Mouse (Mus musculus): ENCODE measurements around the gene Alpk3.
"Not testable (repeated sequence)": the region's sequence is repeated elsewhere in the genome, so short reads cannot be mapped to it uniquely, and the experiment has no call there.

The Alpk3 gene

GRCm38 (mm10) chr7:81131864-81132263 is 74.5 kb downstream of the Alpk3 start:
- no peak for DNase-seq (ENCODE audit: low read depth, low spot score)

DNA sequence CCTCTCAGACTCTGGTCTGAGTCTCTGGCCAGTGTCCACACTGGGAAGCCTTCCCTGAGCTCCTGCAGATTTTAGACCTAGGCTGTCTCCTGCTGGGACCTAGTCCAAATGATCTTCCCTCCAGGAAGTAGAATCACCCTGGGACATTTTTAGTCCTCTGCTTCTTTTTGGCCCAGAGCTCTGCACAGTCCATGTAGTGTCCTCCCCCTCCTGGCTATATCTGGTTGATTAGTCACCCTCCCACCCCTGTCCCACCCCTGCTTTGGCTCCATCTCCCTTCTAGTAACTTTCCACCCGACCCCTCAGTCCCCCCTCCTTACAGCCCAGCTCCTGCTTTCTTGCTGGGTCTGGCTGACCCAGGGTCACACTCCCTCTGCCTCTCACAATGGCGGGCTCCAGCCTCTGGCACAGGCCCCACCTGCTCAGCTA is 75.5 kb downstream of the Alpk3 start:
- DNase-seq (ENCODE audit: low read depth, low spot score): no peak

DNA sequence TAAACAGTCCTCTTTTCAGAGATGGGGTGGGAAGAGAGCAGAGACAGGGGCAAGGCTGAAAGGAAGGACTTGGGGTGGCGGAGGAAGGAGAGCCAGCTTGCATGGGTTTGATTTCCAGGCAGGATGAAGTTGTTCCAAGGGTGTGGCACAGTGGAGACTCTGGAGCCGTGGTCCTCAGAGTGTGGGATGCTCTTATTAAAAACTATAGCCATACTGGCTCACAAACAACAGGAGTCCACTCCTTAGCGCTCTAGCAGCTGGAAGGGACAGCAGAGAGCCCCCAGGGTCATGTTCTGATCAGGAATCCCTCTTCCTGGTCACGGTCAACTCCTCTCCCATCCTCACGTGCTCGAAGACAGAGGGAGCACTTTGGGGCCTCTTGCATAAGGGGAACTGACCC is 76.0 kb downstream of the Alpk3 start:
- DNase-seq (ENCODE audit: low read depth, low spot score): no peak

- DNase-seq (ENCODE audit: low read depth, low spot score): no peak
Observed at GRCm38 (mm10) chr7:81133941-81134340, 76.5 kb downstream of the Alpk3 start.

DNA sequence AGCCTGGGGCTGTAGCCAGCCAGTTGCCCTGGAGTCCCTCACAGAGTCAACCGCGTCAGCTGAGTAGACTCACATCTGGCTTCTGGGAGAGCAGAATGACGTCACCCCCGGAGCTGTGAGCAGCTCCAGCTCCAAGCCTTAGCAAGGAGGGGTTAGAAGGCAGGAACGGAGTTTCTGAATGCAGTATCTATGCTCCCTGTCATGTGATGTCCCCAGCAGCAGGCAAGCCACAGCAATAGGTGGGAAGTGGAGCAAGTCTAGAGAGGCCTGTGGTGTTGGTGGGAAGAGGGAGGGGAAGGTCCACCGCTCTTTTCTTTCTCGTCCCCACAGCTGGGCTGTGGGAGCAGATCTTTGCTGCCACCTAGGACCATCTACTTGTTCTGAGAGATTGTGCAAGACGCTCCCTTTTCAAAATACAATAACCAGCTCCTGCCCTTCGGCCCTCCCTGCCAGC is 77.2 kb downstream of the Alpk3 start:
- DNase-seq (ENCODE audit: low read depth, low spot score): peak; percentile 16

DNA sequence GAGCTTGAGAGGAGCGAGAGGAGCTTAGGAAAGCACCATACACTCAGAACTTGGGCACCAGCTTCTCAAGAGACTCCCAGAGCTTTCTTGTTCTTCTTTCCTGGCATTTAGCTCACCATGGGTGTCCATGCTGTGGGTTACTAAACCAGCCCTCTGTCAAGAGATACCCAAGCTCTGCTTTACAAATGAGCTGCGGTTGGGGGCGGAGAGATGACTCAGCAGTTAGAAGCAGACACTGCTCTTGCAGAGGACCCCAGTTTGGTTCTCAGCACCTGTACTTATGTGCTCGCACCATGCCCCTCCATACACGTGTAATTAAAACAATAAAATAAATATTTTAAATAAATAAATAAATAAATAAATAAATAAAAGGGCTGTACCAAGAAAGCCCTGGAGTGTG is 79.9 kb downstream of the Alpk3 start:
- no peak for DNase-seq (ENCODE audit: low read depth, low spot score)

- no peak for DNase-seq (ENCODE audit: low read depth, low spot score)
Observed at GRCm38 (mm10) chr7:81139100-81139499, 81.7 kb downstream of the Alpk3 start.

- DNase-seq (ENCODE audit: low read depth, low spot score): no peak
Observed at GRCm38 (mm10) chr7:81139671-81140404, 82.4 kb downstream of the Alpk3 start.

DNA sequence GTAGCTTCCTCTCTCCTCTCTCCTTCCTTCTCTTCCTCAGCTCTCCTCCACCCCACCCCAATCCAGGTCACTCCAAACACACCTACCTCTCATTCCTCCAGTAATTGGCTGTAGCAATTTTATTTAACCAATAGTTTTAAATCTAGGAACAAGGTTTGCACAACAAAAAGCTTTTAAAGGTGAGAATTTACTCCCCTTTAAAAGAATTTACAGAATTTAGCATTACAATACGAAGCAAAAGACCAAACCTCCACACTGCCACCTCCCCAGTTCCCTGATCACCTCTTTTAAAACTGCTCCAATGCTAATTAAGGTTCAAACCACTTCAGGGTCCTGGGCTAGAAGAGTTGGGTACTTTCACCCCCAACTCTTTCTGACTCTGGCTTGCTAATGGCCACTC is 84.1 kb downstream of the Alpk3 start:
- no peak for DNase-seq (ENCODE audit: low read depth, low spot score)

DNA sequence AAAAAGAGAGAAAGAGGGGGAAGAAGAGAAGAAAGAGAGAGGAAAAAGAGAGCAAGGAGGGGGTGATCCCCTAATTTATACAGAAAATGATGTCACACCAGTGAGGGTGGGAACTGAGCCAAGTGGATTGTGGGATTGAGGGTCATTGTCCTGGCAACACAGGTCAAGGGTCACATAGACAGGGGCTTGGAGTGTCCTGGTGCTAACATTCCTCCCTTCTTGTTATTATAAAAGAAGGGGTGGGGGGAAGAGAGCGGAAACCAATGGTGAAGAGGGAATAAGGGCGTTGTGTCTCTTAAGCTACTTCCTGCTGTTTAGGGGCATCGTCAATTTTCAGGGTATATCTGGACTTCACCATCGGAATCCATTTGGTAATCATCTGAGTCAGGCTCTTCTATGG is 85.7 kb downstream of the Alpk3 start:
- not testable (repeated sequence) for DNase-seq (ENCODE audit: low read depth, low spot score)

DNA sequence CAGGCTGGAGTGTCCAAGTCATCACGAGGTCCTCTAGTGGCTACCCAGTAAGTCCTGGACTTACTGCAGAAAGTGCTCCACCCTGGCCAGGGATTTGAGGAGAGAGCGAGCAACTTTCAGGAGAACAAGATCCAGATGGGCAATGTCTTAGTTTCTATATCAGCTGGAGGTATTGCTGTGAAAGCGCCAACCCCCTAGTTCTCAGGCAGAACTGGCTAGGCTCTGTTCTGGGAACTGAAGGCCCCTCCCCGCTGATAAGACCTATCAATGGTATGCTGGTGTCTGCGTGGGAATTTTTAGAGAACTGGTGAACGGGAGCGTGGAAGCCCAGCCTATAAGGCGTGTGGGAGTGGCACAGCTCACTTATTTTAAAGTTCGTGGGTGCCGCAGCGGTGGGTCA is 92.4 kb downstream of the Alpk3 start:
- DNase-seq (ENCODE audit: low read depth, low spot score): no peak

DNA sequence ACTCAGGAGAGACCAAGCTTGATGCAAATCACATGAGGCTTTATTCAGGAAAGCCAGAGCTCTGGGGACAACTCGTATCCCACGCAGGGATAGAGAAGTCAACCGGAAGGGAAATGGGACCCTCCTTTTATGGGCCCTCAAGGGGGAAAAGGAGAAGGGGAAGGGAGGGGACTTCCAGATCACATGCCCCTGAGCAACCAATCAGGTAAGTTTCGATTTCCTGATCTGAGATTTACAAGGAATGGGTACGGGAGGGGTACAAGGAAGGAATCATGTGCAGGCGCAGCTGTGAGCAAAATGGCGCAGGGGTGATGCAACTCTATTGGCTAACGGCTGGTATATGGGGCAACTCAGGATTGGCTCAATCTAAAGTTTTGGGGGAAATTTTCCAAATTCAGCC is 93.8 kb downstream of the Alpk3 start:
- no peak for DNase-seq (ENCODE audit: low read depth, low spot score)

DNA sequence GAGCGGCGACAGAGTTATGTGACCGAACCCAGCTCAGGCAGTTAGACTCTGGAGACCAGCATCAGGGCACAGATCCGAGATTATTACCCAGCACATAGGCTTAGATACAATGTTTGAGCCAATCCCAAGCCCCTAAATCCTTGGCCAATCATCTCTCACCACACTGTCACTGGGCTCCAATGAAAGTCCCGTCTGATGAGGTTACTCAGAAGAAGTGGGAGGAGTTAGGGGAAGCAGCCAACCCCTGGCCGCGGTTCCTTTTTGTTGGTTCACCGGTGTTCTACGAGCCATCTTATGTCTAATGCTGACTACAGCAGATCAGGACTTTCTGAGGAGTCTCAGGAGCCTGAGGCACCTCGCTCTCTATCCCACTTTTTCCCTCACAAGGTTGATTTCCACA is 94.9 kb downstream of the Alpk3 start:
- no peak for DNase-seq (ENCODE audit: low read depth, low spot score)

- no peak for DNase-seq (ENCODE audit: low read depth, low spot score)
Observed at GRCm38 (mm10) chr7:81152826-81153225, 95.4 kb downstream of the Alpk3 start.

DNA sequence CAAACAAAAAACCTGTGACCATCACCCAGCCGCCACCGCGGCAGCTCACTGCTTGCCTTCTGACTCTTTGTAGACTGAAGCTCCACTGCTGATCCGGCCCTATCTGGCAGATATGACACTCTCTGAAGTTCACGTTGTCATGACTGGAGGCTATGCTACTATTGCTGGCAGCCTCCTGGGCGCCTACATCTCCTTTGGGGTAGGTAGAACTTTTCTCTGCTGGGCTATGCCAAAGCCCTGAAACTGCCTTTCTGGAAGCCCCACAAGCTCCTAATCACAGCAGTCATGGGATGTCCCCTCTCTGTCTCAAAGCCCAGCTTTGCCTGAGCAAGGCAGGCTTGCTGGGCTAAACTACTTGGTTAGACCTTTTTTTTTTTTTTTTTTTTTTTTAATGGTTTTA is 95.9 kb downstream of the Alpk3 start:
- DNase-seq (ENCODE audit: low read depth, low spot score): no peak

GRCm38 (mm10) chr7:81154244-81154643 is 96.8 kb downstream of the Alpk3 start:
- not testable (repeated sequence) for DNase-seq (ENCODE audit: low read depth, low spot score)

GRCm38 (mm10) chr7:81154960-81155359 is 97.6 kb downstream of the Alpk3 start:
- DNase-seq (ENCODE audit: low read depth, low spot score): peak; percentile 92

Measured in CD4-positive, CD25-positive, alpha-beta regulatory T cell, adult 2 months (primary cell).